Mouse (Mus musculus) lung, embryonic 15.5 days (tissue): ENCODE measurements around the gene Nek7. TPM values are rescaled to one million over a fixed set of nuclear protein-coding genes. Genes with fewer than 3 reads are reported as not detected.

Experiments used
- ATAC-seq: fragments of 200-750 bp; cut with Nextera tagmentation; 2 replicates; pipeline ENCODE4 v1.8.0; 2017; ENCODE audit warnings: moderate number of reproducible peaks, borderline replicate concordance; ENCODE audit not compliant: low FRiP score, low TSS enrichment; ENCODE audit errors: extremely low read depth
- H3K27ac ChIP-seq: fragments of 300-500 bp; sonication (generic); 2 replicates; pipeline ENCODE4 v1.5.1; 2015; ENCODE audit warnings: moderate library complexity, mild to moderate bottlenecking, inconsistent platforms
- H3K27me3 ChIP-seq: fragments of 300-500 bp; sonication (generic); 2 replicates; pipeline ENCODE4 v1.6.1; 2015; ENCODE audit warnings: inconsistent platforms
- H3K36me3 ChIP-seq: fragments of 300-500 bp; sonication (generic); 2 replicates; pipeline ENCODE4 v1.6.1; 2015; ENCODE audit warnings: inconsistent platforms
- H3K4me1 ChIP-seq: fragments of 300-500 bp; sonication (generic); 2 replicates; pipeline ENCODE4 v1.6.1; 2015; ENCODE audit warnings: inconsistent platforms
- H3K4me2 ChIP-seq: fragments of 300-500 bp; sonication (generic); 2 replicates; pipeline ENCODE4 v1.6.1; 2015; ENCODE audit warnings: inconsistent platforms, mild to moderate bottlenecking, moderate library complexity
- H3K4me3 ChIP-seq: fragments of 300-500 bp; sonication (generic); 2 replicates; pipeline ENCODE4 v1.5.1; 2015; ENCODE audit warnings: mild to moderate bottlenecking, inconsistent platforms
- H3K9ac ChIP-seq: fragments of 300-500 bp; sonication (generic); 2 replicates; pipeline ENCODE4 v1.6.1; 2015; ENCODE audit warnings: inconsistent platforms
- H3K9me3 ChIP-seq: fragments of 300-500 bp; sonication (generic); 2 replicates; pipeline ENCODE4 v1.6.1; 2016; ENCODE audit warnings: inconsistent platforms
- WGBS: fragments of 180-500 bp; shearing (Covaris S2); methylation state at CpG from one replicate; pipeline ENCODE4 v1.1.7; 2015; 5-methylcytosine and 5-hydroxymethylcytosine counted together
- polyA plus RNA-seq: library from polyadenylated mRNA; unstranded; fragments of >200 nt; fragmentation: Nextera tagmentation; extraction: Ambion mirVana; gene quantifications from 2 replicates; pipeline ENCODE4 v1.2.1, GENCODE M21; 2015

Gene Nek7
- polyA plus RNA-seq, 1 experiment from 2014 or later, result 33.7 TPM

DNA sequence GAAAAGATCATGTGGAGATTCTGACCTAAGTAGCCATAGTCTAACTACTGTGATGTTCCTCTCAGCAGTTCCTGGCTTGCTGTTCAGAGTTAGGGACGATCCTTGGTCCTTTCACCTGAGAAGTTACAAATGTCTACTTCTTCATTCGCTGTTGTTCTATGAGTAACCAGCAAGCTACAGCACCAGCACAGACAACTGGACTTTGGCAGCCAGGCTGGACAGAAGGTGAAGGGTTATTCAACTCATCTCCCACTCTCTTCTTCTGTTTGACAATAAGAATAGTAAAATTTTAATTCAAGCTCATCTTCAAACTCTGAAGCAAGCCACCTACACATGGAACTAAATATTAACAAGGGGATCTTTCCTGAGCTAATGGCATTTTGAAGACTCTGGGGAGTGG is 33.0 kb downstream of the Nek7 start:
- Histone ChIP-seq H3K4me3 (no peak overlapping the region), H3K4me1 (no peaks in the 10 kb centered on the region), H3K27me3 (no peaks in the 10 kb centered on the region), H3K27ac (no peak overlapping the region), H3K9me3 (no peaks in the 10 kb centered on the region), H3K36me3 (no peaks in the 10 kb centered on the region), H3K4me2 (no peak overlapping the region), H3K9ac (no peak overlapping the region)
- 98% methylated on average over 2 of the region's 2 CpGs for WGBS
- no peak for ATAC-seq

DNA sequence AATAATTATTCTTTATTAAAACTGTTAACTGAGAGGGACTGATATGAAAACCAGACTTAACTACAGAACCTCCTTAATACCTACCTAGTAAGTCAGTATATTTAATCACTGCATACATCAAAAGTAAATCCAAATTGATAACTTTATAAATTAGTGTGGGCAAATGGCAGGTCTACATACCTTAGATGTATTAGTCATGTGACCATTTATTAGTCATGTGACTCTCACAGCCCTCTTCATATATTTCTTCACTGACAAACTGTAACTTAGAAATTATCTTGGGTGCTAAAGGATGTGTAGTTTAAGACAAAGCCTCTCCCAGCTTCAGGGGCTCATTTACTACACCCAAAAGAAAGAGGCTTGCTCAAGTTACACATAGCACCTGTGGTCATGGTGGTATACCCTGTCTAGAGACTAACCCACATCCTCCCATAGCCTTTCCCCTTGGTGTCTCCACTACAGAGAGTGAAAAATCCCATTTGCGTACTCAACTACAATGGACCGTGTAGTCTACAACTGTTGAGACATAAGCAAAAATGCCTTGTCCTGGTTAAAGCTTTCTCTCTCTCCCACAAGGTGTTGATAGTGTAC is 35.4 kb downstream of the Nek7 start:
- H3K9ac ChIP-seq, result no peak overlapping the region
- H3K4me3 ChIP-seq, result no peak overlapping the region
- no peak overlapping the region for H3K27ac ChIP-seq
- no peaks in the 10 kb centered on the region for H3K9me3 ChIP-seq
- WGBS, result 94% methylated on average over 2 of the region's 2 CpGs
- ATAC-seq, result no peak
- H3K4me2 ChIP-seq, result no peak overlapping the region
- H3K4me1 ChIP-seq, result no peaks in the 10 kb centered on the region
- no peaks in the 10 kb centered on the region for H3K36me3 ChIP-seq
- no peaks in the 10 kb centered on the region for H3K27me3 ChIP-seq

DNA sequence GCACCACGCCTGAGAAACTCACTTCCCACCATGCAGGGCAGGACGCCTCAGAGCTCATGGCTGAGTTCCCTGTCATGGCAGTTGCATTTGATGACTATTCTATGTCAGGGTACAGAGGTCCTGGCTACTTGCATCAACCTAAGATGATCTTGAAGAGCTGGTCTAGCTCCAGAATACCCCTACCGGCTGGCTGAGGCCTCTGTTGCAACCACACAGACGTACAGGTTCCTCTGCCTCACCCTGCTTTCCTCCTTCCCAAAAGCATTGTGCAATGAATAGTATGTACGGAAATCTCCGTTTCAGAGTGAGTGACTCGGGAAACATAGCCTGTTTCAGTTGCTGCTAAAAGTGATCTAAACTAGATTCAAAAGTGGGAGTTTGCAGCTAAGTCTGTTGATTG is 37.7 kb downstream of the Nek7 start:
- H3K36me3 ChIP-seq, result no peaks in the 10 kb centered on the region
- WGBS, result 86% methylated on average over 7 of the region's 7 CpGs

DNA sequence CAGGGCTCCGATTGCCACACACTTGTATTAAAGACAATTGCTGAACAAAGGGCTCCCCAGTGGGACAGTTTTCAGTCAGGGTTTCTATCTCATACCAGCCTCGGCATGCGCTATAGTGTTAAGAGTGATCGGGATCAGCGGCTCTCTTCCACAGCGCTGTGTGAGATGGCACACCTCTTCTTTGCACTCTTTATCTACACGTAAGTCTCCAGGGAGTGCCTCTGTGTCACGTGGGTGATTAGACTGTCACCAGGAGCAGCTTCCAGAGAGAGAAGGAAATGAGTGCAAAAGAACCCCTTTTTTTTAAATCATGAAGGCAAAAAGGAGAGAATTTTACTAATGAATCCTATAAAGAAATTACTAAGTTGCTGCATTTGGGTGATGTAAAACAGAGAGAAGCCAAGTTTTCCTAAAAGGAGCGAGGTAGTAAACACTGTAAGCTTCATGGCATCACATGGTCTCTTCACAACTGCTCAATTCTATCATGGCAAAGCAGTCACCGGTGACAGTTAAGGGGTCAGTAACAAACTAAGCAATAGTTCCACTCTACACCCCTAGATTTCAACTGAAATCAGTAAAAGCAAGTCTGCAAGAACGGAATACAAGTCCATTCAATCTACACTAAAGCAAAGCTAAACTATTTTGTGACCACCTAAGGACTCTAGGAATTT is 40.0 kb downstream of the Nek7 start:
- no peaks in the 10 kb centered on the region for H3K4me1 ChIP-seq
- ATAC-seq, result no peak
- no peak overlapping the region for H3K4me2 ChIP-seq
- no peaks in the 10 kb centered on the region for H3K36me3 ChIP-seq
- H3K9me3 ChIP-seq, result no peaks in the 10 kb centered on the region
- H3K4me3 ChIP-seq, result no peak overlapping the region
- no peaks in the 10 kb centered on the region for H3K27me3 ChIP-seq
- 69% methylated on average over 11 of the region's 11 CpGs for WGBS
- H3K9ac ChIP-seq, result no peak overlapping the region
- H3K27ac ChIP-seq, result no peak overlapping the region

More for the DNA sequence above, 37.7 kb downstream of the Nek7 start:
- Histone ChIP-seq H3K27ac (no peak overlapping the region), H3K27me3 (no peaks in the 10 kb centered on the region), H3K9ac (no peak overlapping the region), H3K9me3 (no peaks in the 10 kb centered on the region), H3K4me3 (no peak overlapping the region), H3K4me2 (no peak overlapping the region), H3K4me1 (no peaks in the 10 kb centered on the region)
- no peak for ATAC-seq

DNA sequence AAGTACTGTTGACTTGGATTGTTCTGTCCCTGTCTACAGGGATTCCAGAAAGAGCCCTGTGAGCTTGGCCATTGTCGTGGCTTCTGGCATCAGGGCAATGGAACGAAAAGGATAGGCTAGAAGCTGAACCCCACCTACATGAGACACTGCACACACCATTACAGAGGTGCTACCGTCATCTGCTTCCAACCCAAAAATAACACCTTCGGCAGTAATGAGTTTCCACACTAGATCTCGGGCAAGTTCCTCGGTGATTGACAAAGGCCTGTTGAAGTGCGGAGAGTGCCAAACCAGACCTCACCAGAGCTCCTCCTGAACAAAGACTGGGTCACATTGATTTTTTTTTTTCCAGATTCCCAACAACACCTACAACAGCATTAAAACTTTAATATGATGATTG is 40.7 kb downstream of the Nek7 start:
- no peak overlapping the region for H3K4me2 ChIP-seq
- H3K9ac ChIP-seq, result no peak overlapping the region
- H3K4me1 ChIP-seq, result no peaks in the 10 kb centered on the region
- H3K4me3 ChIP-seq, result no peak overlapping the region
- no peaks in the 10 kb centered on the region for H3K9me3 ChIP-seq
- no peak for ATAC-seq
- H3K36me3 ChIP-seq, result no peaks in the 10 kb centered on the region
- no peaks in the 10 kb centered on the region for H3K27me3 ChIP-seq
- H3K27ac ChIP-seq, result no peak overlapping the region
- WGBS, result 89% methylated on average over 7 of the region's 7 CpGs

DNA sequence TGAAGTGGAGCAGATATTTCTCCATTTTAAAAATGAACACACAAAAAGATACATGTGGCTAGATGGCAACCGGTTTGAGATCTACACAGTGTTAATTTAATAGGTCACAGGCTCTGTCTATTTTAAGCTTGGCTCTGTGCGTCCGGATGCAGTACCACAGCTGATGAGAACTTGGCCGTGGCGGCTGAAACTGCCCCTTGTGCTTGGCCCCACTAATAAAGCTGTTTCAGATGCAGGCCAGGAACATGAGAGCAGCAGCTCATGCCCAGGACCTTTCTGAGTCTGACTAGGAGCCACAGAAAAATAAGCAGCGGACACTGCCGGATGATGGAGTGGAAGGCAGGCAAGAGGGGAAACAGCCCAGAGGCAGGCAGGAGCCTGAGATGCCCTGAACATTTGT is 43.1 kb downstream of the Nek7 start:
- no peak overlapping the region for H3K9ac ChIP-seq
- 50% methylated on average over 7 of the region's 7 CpGs for WGBS
- H3K36me3 ChIP-seq, result no peaks in the 10 kb centered on the region
- H3K4me2 ChIP-seq, result no peak overlapping the region
- H3K4me1 ChIP-seq, result no peaks in the 10 kb centered on the region
- ATAC-seq, result no peak
- no peaks in the 10 kb centered on the region for H3K27me3 ChIP-seq
- H3K9me3 ChIP-seq, result no peaks in the 10 kb centered on the region
- no peak overlapping the region for H3K27ac ChIP-seq
- H3K4me3 ChIP-seq, result no peak overlapping the region

DNA sequence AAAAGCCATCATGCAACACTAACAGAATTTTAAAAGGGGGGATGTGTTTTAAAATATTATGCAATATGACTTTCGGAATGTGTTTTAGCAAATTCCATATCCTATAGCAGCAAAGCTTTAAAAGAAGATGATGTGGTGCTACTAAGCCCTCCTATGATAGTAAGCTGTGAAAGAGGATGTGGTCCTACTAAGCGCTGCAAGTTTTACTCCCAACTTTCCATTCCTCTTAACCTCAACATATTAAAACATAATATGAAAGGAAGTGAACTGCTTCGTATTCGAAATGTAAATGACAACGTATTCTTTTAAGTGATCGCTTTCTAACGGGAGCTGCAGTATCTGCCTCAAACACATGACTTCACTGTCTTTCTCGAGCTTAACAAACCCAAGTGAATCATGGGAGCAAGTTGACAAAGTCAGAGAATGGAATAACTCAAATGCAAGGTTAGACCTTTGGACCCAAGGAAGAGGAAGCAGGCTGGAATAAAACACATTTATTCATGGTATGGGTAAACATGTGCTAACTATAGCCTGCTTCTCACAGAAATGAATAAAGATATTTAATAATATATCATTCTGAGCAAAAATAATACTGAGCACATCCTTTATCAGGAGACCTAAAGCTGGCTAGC is 43.8 kb downstream of the Nek7 start:
- Histone ChIP-seq H3K27me3 (no peaks in the 10 kb centered on the region), H3K36me3 (no peaks in the 10 kb centered on the region), H3K27ac (no peak overlapping the region), H3K4me2 (no peak overlapping the region), H3K4me3 (no peak overlapping the region), H3K9me3 (no peaks in the 10 kb centered on the region), H3K9ac (no peak overlapping the region), H3K4me1 (no peaks in the 10 kb centered on the region)
- 91% methylated on average over 8 of the region's 8 CpGs for WGBS
- no peak for ATAC-seq

DNA sequence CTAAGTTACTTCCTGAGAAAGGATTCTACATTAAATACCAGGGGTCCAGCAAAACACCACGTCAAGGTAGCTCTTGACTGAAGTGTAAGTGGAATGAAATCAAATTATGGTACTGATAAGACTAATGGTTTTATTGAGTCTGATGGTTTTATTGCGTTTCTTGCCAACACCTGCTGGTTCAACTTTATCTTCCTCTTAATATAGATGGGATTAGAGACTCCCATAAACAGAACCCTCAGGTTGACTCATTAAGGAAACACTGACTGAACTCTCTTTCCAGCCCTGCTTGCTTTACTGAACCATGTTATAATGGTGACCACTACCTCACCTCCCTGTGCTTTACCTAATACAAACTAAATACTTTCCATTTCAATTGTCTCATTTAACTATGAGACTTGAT is 44.3 kb downstream of the Nek7 start:
- Histone ChIP-seq H3K9ac (no peak overlapping the region), H3K4me3 (no peak overlapping the region), H3K36me3 (no peaks in the 10 kb centered on the region), H3K4me2 (no peak overlapping the region), H3K27ac (no peak overlapping the region), H3K27me3 (no peaks in the 10 kb centered on the region), H3K9me3 (no peaks in the 10 kb centered on the region), H3K4me1 (no peaks in the 10 kb centered on the region)
- WGBS, result 41% methylated on average over 2 of the region's 2 CpGs
- ATAC-seq, result no peak

DNA sequence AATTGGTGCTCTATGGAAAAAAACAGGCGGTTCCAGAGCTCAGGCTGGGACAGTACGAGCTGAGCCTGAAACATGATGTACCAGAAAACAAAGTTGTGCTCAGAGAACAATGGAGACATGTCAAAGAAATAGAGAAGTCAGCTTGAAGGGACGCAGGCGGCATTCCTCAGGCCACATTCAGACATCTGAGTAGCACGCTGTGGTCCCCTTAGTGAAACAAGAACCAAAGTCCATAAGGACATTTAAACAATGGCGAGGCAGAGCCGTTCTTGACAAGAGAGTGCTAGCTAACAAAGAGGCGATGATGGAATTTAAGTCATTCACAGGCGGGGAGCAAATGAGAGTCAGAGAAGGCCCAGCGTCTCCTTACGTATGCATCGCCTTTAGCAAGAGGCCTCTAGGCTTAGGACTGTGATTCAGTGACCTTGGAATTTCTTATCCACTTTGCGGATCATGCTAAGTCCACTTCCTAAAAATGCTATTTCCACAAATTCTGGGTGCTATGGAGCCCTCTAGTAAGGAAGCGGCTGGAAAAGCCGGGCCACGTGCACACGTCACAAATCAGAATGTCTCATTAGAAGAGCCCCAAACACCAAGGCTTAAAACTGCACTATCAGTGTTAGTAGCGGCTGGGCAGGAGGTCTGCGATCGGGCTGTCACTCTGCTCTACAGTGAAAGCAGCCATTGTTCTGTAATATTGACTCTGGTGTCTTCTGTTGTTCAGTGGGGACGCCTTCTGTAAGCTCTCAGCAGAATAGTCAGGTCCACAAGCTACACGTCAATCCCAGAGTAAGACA is 48.2 kb downstream of the Nek7 start:
- no peak overlapping the region for H3K4me3 ChIP-seq
- H3K27ac ChIP-seq, result no peak overlapping the region
- H3K9ac ChIP-seq, result no peak overlapping the region
- no peak overlapping the region for H3K4me2 ChIP-seq
- H3K9me3 ChIP-seq, result no peaks in the 10 kb centered on the region
- 55% methylated on average over 22 of the region's 22 CpGs for WGBS
- ATAC-seq, result no peak
- H3K36me3 ChIP-seq, result no peaks in the 10 kb centered on the region
- H3K27me3 ChIP-seq, result no peaks in the 10 kb centered on the region
- no peaks in the 10 kb centered on the region for H3K4me1 ChIP-seq

DNA sequence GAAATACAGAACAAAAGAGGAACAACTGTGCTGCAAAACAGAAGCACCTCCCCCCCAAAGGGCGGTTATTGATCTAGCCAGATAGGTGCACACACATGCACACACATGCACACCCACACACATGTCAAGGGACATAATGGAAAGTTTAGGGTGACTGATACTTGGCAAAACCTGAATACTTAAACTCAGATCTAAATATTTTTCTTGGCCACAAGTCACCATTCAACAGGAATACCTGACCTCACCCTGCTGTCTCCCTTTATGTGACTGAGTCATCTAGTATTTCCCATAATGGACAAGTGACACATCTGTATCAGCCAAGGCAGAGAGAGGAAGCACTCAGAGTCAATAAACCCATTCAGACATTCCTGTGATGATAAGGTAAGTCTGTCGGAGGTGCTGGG is 48.9 kb downstream of the Nek7 start:
- WGBS, result 76% methylated on average over 2 of the region's 2 CpGs
- Histone ChIP-seq H3K27ac (no peak overlapping the region), H3K4me3 (no peak overlapping the region), H3K4me1 (no peaks in the 10 kb centered on the region), H3K9ac (no peak overlapping the region), H3K4me2 (no peak overlapping the region), H3K36me3 (no peaks in the 10 kb centered on the region), H3K27me3 (no peaks in the 10 kb centered on the region), H3K9me3 (no peaks in the 10 kb centered on the region)
- no peak for ATAC-seq

DNA sequence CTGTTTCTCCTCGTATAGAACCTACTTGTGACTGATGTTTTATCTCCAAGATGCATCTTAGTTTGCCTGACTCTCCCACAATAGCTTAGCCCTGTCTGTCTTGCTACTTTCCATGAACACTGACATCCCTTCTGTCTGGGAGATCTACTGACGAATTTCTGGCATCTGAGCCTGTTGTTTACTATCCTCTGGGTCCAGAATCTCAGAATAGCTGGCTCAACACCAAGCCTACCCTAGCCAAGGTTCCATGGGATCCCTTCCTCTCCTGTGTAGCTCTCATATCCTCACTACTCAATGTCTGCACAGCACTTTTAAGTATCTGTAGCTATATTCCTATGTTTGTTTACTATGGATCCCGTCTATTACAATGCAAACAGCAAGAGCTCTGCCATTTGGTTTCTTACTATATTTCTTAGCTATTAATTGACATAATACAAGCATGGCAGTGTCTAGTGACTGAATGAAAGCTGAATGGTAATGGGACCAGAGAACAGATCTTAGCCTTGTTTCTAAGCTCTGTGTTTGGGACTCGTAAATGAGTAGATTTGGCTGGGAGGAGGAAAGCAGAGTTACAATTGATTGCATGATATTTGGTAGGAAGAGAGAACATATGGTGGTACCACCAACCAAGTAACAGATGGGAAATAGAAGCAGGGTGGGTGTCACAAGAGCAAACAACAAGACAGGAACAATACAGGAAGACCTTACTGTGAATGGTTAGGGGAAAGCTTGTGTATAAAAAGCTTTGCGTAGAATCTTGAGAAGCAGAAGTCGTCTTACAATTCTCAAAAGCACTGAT is 51.3 kb downstream of the Nek7 start:
- Histone ChIP-seq H3K36me3 (no peaks in the 10 kb centered on the region), H3K4me2 (no peak overlapping the region), H3K27me3 (no peaks in the 10 kb centered on the region), H3K9me3 (no peaks in the 10 kb centered on the region), H3K4me3 (no peak overlapping the region), H3K27ac (no peak overlapping the region), H3K4me1 (no peaks in the 10 kb centered on the region), H3K9ac (no peak overlapping the region)
- 77% methylated on average over 6 of the region's 6 CpGs for WGBS
- ATAC-seq, result no peak
